Mouse (Mus musculus): ENCODE results near the gene Srrt. TPM values are rescaled to one million over a fixed set of nuclear protein-coding genes. Genes with fewer than 3 reads are reported as not detected.

Srrt gene
- total and polyA plus RNA-seq, 3 experiments = 60.5 to 66.4 (median 63.9) TPM

GRCm38 (mm10) chr5:137350205-137351057 lies 43.0 kb upstream of the Srrt start:
- DNase-seq = peak in 1 of 2 experiments; percentile 35
- H3K27ac ChIP-seq = peak overlapping the region; percentile 93
- WGBS = 1% methylated on average over 55 of the region's 55 CpGs

GRCm38 (mm10) chr5:137349384-137350204 lies 42.1 kb upstream of the Srrt start, which contains the start of gene Ephb4:
Gene Ephb4 (plus strand): TSS chr5:137350109.
- peak within 1 kb of the TSS; percentile 92 for H3K9ac ChIP-seq (ENCODE audit: low read depth, low read length)
- peaks cover under 1% of the 10 kb centered on the region; the same call in 1 of the 2 replicates for H3K36me3 ChIP-seq (ENCODE audit: control insufficient read depth, insufficient read depth, low read length)
- H3K79me2 ChIP-seq (replicated peaks; ENCODE audit: control insufficient read depth, insufficient read depth, low read length) = peaks cover 7% of the 10 kb centered on the region
- 1% methylated on average over 32 of the region's 32 CpGs for WGBS
- peaks cover 10% of the 10 kb centered on the region for H3K4me1 ChIP-seq (ENCODE audit: control insufficient read depth, insufficient read depth, low read length)
- peak; percentile 94 to 95 for DNase-seq
- H3K27me3 ChIP-seq (ENCODE audit: control insufficient read depth, insufficient read depth, low read length) = no peaks in the 10 kb centered on the region
- TF ChIP-seq CTCF (IDR thresholded peaks at IDR 0.05) (peak; percentile 41), EP300 (IDR thresholded peaks at IDR 0.05; ENCODE audit: insufficient read depth, low read depth, low read length) (no peak), POLR2A (IDR thresholded peaks at IDR 0.05; ENCODE audit: insufficient read depth, low read depth, low read length) (peak; percentile 96)
- H3K27ac ChIP-seq = peak within 1 kb of the TSS; percentile 93
- H3K4me3 ChIP-seq = peak within 1 kb of the TSS; percentile 69
- intact Hi-C loops (cut with DNase I) = loop anchor here (2.0 to 10.0 kb wide), 3 partner anchors 27 to 433 kb away; partner anchors contain the start of gene Cldn15

More at GRCm38 (mm10) chr5:137350205-137351057, 43.0 kb upstream of the Srrt start:
- peaks cover 7% of the 10 kb centered on the region for H3K79me2 ChIP-seq (replicated peaks; ENCODE audit: control insufficient read depth, insufficient read depth, low read length)
- H3K9ac ChIP-seq (ENCODE audit: low read depth, low read length) = peak overlapping the region; percentile 92
- peaks cover 6% of the 10 kb centered on the region for H3K36me3 ChIP-seq (ENCODE audit: control insufficient read depth, insufficient read depth, low read length)
- TF ChIP-seq EP300 (IDR thresholded peaks at IDR 0.05; ENCODE audit: insufficient read depth, low read depth, low read length) (no peak), CTCF (IDR thresholded peaks at IDR 0.05) (no peak), POLR2A (IDR thresholded peaks at IDR 0.05; ENCODE audit: insufficient read depth, low read depth, low read length) (no peak)
- intact Hi-C loops (cut with DNase I) = loop anchor here (2.0 to 5.0 kb wide), 2 partner anchors 26 to 432 kb away; no protein-coding TSS in a partner anchor
- no peaks in the 10 kb centered on the region for H3K27me3 ChIP-seq (ENCODE audit: control insufficient read depth, insufficient read depth, low read length)
- peak overlapping the region; percentile 69 for H3K4me3 ChIP-seq
- peaks cover 9% of the 10 kb centered on the region for H3K4me1 ChIP-seq (ENCODE audit: control insufficient read depth, insufficient read depth, low read length)

- Histone ChIP-seq H3K27ac (peak overlapping the region; percentile 92), H3K36me3 (ENCODE audit: control insufficient read depth, insufficient read depth, low read length) (no peaks in the 10 kb centered on the region; the same call in 1 of the 2 replicates), H3K27me3 (ENCODE audit: control insufficient read depth, insufficient read depth, low read length) (no peaks in the 10 kb centered on the region), H3K79me2 (replicated peaks; ENCODE audit: control insufficient read depth, insufficient read depth, low read length) (peaks cover 2% of the 10 kb centered on the region; the same call in 1 of the 2 replicates), H3K4me1 (ENCODE audit: control insufficient read depth, insufficient read depth, low read length) (peaks cover 8% of the 10 kb centered on the region), H3K4me3 (peak overlapping the region; percentile 69), H3K9ac (ENCODE audit: low read depth, low read length) (peak overlapping the region; percentile 46)
- peak; percentile 86 to 89 for DNase-seq
- WGBS = 2% methylated on average over 33 of the region's 33 CpGs
- TF ChIP-seq EP300 (IDR thresholded peaks at IDR 0.05; ENCODE audit: insufficient read depth, low read depth, low read length) = peak; percentile 97
- TF ChIP-seq POLR2A (IDR thresholded peaks at IDR 0.05; ENCODE audit: insufficient read depth, low read depth, low read length) = peak; percentile 54; the same call in 1 of the 2 replicates
- no peak for TF ChIP-seq CTCF (IDR thresholded peaks at IDR 0.05)
- intact Hi-C loops (cut with DNase I) = loop anchor here (1.0 to 10.0 kb wide), 3 partner anchors 9 to 384 kb away; partner anchors contain the start of gene Cldn15
These were observed 41.3 kb upstream of the Srrt start for GRCm38 (mm10) chr5:137348482-137349383.

GRCm38 (mm10) chr5:137347856-137348255 lies 40.4 kb upstream of the Srrt start:
- DNase-seq = no peak
- Histone ChIP-seq H3K27me3 (ENCODE audit: control insufficient read depth, insufficient read depth, low read length) (no peaks in the 10 kb centered on the region), H3K9ac (ENCODE audit: low read depth, low read length) (no peak overlapping the region), H3K4me1 (ENCODE audit: control insufficient read depth, insufficient read depth, low read length) (peaks cover 6% of the 10 kb centered on the region), H3K79me2 (replicated peaks; ENCODE audit: control insufficient read depth, insufficient read depth, low read length) (peaks cover 2% of the 10 kb centered on the region; the same call in 1 of the 2 replicates), H3K4me3 (no peak overlapping the region), H3K27ac (peak overlapping the region; percentile 92), H3K36me3 (ENCODE audit: control insufficient read depth, insufficient read depth, low read length) (no peaks in the 10 kb centered on the region)
- TF ChIP-seq CTCF (IDR thresholded peaks at IDR 0.05) = no peak
- no peak for TF ChIP-seq POLR2A (IDR thresholded peaks at IDR 0.05; ENCODE audit: insufficient read depth, low read depth, low read length)
- TF ChIP-seq EP300 (IDR thresholded peaks at IDR 0.05; ENCODE audit: insufficient read depth, low read depth, low read length) = 0 out of 2 replicates have a peak, but pooled peaks have one; percentile 23
- 52% methylated on average over 7 of the region's 7 CpGs for WGBS
- intact Hi-C loops (cut with DNase I) = loop anchor here (1.0 to 10.0 kb wide), 3 partner anchors 9 to 383 kb away; partner anchors contain the start of gene Cldn15

Measured in heart, adult 2 months (tissue).